Mouse (Mus musculus) thymus, postnatal 10 days (tissue): Measurements from ENCODE around the gene Asb7.

Experiments
- DNase-seq, 2 experiments: peaks; one replicate each; pipeline ENCODE4 v3.0.0; 2021; ENCODE audit warnings: low spot score in 2 of 2

Gene Asb7

DNA sequence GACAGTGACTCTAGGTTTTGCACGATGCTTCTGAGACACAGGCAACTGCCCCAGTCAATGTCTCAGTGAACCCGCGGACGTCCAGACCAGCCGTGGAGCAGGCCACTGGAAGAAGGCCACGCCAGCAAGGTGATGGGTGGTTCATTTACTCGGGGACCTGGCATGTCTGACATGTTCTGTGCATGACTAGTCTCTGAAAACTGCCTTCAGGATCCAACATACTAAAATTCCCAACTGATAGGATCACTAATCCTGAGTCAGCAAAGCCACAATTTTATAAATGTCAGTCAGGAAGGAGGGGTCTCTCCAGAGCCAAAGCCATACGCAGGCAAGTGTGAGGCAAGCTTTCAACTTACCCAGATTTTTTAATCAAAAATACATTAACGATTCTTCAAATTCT is 35.8 kb downstream of the Asb7 start:
- DNase-seq = no peak

DNA sequence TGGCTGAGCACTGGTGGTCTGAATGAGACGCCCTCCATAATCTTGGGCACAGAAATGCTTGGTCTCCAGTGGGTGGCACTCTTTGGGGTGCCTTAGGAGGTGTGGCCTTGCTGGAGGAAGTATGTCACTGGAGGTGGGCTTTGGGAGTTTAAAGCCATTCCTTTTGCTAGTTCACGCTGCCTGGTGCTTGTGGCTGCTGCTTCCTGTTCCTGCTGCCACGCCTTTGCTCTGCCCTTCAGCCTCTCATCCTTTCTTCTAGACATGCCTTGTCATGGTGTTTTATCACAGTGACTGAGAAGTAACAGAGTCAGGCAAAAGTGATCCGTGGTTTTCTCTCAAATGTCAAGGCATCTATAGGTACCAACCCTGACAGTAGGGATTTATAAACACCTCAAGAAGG is 37.2 kb downstream of the Asb7 start:
- peak; percentile 19 to 25 for DNase-seq

DNA sequence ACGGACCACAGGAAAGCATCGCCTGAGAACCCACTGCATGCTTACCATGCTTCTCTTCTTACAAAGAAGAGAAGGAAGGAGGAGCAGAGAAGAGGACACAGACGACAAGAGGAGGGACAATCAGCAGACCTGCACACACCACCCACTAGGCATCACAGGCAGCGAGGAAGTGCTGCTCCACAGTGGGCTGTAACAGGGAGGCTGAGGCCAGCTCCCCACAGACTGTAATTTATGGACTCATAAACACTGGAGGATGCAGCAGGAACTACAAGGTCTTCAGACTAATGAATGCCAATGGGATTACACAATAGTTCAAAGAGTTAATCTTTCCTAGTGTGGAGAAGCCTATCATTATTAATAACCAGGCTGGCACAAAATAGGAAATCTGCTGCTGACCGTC is 38.5 kb downstream of the Asb7 start:
- DNase-seq = no peak

DNA sequence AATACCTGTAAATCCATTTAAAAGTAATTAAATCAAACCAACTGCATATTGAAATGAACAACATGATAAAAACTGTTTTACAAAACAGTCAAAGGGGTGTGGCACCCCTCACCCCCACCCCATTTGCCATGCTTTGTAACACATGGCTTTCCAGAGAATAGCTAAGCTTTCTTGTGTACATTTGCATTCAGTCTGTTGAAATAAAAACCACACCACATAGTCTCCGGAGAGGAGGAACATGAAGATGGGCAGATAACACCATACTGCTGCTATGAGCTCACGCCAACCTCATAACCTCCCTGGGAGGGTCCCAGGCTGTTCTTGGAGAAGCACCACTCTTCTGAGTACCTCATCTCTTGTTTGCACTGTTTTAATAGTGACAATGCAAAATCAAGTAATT is 40.2 kb downstream of the Asb7 start:
- DNase-seq = no peak

DNA sequence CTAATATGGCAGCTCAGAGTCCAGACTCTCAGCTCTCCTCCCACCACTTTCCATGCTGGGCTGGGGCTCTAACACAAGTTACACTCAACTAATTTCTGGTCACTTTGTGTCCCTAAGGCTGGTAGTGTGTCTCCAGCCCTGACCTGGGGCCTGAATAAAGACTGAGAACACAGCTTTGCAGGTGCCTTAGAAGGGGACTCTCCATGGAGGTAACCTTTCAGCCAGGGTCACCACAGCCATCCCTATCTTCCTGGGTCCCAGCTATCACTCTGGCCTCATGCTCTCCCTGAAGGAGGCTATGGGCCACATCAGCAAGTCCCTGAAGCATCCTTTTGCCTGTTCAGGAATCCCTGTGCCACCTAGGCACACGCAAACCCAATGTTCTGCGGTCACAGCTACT is 43.7 kb downstream of the Asb7 start:
- DNase-seq = no peak

DNA sequence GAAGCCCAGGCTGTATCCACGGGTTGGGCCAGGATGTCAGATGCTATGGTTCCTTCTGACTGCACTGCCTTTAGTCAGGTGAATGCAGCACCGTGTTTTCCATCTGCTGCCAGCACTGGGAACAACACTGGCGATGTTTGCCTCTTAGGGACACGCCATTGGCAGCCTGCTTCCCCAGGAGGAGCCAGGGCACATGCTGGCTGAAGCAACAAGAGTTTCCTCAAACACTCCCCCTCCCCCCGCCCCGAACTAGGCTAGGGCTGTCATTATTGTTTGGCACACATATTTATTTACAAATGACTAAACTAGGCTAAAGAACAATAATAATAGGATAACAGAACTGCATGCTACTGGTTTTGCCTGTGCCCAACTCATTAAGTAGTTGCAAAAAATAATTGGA is 56.0 kb downstream of the Asb7 start:
- DNase-seq = no peak

DNA sequence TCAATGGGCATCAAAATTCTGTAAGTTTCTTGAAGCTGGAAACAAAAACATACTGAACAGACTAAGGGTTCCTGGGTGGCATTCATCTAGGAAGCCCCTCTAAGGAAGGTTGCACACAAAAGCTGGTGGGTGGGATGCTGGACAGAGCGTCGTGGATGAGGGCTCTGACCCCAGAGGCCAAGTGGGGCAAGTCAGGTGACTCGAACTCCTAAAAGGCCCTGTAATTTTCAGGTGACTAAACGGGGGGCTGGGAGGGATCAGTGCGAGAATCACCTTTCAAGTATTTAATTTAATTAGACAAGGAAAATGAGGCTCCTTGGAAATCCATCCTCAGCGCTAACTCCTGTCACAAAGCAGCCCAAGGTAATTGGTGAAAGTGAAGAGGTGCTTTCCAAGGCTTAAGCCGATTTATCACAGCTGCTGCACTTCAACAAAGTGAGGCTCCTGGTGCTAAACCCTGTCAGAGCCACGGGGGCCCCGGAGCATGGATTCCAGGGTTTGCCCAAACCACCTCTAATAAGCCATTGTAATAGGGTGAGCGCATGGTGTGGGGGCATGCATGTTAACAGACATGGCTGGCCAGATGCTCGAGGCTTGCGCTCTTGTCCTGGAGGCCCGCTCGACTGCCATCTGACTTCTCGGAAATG is 59.1 kb downstream of the Asb7 start:
- DNase-seq = no peak

DNA sequence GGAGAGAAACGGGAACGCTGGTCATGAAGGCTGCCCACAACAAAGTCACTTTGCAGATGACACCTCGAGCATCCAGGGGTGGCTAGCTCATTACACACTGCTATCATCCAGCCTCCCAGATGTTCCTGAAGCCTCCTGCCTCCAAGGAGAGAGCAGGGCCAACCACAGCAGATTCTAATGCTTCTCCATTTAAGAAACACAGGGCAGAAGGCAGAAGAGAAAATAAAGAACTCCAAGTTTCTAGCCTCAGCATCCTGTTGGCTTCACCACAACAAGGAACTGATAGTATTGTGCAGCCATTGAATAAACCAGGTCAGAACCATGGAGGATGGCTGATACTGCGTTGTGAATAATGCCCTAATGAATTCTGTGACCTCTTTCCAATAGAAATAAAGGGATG is 60.0 kb downstream of the Asb7 start:
- DNase-seq = no peak

DNA sequence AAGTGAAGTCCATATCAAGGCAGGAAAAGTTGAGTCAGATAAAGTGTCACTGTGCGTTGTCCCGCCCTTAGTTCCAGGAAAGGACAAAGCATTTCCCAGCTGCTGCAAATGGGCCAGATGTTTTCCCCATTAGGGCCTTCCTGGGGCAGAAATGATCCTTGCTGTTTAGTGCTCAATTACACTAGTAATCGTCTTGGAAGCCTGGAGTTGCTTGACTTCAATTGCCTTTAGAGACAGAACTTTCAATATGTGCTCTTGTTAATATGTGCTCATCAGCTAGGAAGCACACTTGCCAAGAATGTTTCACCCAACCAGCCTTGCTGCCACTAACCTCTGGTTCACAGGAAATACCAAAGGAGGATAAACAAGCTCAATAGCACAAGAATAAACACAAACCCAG is 66.0 kb downstream of the Asb7 start:
- DNase-seq = no peak

DNA sequence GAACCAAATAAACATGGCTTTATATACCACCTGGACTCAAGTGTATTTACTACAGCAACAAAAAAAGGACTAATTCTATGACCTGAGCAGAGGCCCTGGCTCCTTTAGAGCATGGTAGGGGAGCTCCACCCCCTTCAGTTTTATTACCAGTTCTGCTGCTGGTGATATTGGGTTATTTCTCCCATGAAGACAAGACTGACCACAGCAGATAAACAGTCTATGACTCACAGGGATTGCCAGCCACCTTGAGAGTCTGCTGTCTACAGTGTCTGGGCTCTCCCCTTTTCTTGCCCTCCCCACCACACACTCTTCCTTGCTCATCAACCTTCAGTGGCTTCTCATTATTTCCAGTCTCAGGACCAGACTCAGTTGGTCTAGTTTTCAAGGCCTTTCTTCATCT is 87.5 kb downstream of the Asb7 start:
- no peak for DNase-seq

DNA sequence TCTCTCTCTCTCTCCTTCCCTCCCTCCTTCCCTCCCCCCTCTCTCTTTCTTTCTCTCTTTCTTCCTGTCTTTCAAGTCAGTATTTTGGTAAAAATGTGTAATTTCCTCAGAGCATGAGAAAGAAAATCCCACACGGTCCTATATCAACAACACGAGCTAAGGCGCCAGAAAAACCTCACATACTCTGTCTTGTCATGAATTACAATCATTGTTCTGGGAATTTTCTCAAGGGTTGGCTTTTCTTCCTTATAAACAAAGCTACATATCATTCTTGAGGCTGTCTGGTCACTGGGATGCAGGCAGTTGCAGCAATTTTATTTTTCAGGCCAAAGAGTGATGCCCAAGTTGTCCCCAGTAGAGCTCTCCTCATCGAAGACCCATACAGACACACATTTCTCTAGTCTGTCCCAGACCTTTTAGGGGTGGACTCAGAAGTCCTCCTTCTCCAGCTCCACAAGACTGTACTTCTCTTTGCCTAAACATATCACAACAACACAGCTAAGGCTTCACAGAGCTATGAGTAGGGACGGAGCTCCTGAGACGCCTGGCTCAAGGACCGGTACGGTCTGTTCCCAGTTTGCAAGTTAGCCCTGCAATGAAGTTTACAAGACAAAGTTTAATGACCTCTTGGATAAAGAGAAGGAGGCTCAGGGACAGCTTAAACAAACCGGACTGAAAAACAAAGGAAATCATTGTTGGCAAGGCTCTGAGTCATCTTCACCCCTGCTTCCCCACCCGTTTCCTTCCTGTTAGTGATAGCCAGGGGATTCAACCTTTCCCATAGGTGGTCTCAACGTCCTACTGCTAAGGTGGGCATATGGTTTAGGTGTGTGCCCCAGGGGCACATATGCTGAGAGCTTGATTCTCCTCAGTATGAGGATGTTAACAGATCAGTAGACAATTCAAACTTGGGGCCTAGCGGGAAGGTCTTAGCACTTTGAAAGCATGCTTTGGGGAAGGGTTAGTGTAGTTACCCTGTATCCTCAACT is 88.5 kb downstream of the Asb7 start:
- no peak for DNase-seq

DNA sequence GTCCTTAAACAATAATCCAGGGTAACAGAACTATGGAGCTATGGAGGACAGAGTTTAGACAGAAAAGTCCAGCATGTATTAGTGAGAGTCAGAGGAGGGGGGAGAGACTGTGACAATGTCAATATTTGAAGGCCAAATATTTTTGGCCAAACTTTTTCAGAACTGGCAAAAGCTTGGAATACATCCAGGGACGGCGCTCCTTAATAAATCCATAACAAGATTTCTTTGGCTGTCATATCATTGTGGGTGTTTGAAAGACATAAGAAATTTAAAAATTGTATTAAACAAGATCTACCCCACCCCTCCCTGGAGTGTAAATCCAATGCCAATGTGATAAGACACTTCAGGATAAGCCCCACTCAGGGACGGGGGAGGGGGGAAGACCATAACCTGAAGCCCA is 89.3 kb downstream of the Asb7 start:
- DNase-seq = no peak

DNA sequence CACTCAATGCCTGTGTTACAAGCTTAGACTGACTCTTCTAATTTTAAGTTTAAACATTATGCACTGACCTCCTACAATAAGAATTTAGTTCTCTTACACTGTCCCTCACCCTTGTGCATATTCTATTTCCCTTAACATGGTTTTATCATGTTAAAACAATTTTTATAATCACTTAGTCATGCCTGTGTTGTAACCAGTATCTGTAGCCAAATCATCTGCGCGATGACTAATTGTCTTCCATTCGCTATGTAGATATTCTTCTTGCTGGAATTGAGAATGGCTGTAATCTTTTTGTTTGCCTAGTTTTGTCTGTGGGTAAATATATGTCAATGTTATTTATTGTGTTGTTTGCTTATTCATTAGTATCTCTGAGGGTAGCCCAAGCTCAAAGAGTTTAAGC is 91.5 kb downstream of the Asb7 start:
- DNase-seq = no peak
